Mouse (Mus musculus) hindbrain, embryonic 11.5 days (tissue): ENCODE measurements at regions not wholly inside any gene's neighbourhood (a gene's known extent, or its start where the extent isn't known, plus 50 kb on each side); places are given as distances from the start of the nearest gene placed in this dataset.

Experiments
- ATAC-seq: fragments of 200-750 bp; cut with Nextera tagmentation; 2 replicates; pipeline ENCODE4 v1.8.0; 2017; ENCODE audit warnings: mild to moderate bottlenecking, moderate TSS enrichment, moderate library complexity; ENCODE audit not compliant: low FRiP score
- DNase-seq: peaks from one replicate; pipeline ENCODE4 v3.0.0-alpha.2; 2015; ENCODE audit warnings: low spot score
- H3K27ac ChIP-seq: fragments of 300-500 bp; sonication (generic); 2 replicates; pipeline ENCODE4 v1.5.1; 2014; ENCODE audit warnings: mild to moderate bottlenecking, low read depth, low read length
- H3K27me3 ChIP-seq: fragments of 300-500 bp; sonication (generic); 2 replicates; pipeline ENCODE4 v1.6.1; 2014; ENCODE audit warnings: mild to moderate bottlenecking, low read length, moderate library complexity, mixed read lengths; ENCODE audit not compliant: control insufficient read depth, insufficient read depth
- H3K36me3 ChIP-seq: fragments of 300-500 bp; sonication (generic); 2 replicates; pipeline ENCODE4 v1.6.1; 2014; ENCODE audit warnings: mild to moderate bottlenecking, low read length, moderate library complexity, mixed read lengths; ENCODE audit not compliant: control insufficient read depth, insufficient read depth
- H3K4me1 ChIP-seq: fragments of 300-500 bp; sonication (generic); replicated peaks from 2 replicates; pipeline ENCODE4 v1.6.1; 2014; ENCODE audit warnings: low read length, mixed read lengths; ENCODE audit not compliant: control insufficient read depth, insufficient read depth
- H3K4me2 ChIP-seq: fragments of 300-500 bp; sonication (generic); replicated peaks from 2 replicates; pipeline ENCODE4 v1.6.1; 2014; ENCODE audit warnings: mild to moderate bottlenecking, low read depth, low read length
- H3K4me3 ChIP-seq: fragments of 300-500 bp; sonication (generic); 2 replicates; pipeline ENCODE4 v1.5.1; 2014; ENCODE audit warnings: low read depth, low read length
- H3K9ac ChIP-seq: fragments of 300-500 bp; sonication (generic); 2 replicates; pipeline ENCODE4 v1.6.1; 2014; ENCODE audit warnings: low read depth, low read length
- H3K9me3 ChIP-seq: fragments of 300-500 bp; sonication (generic); 2 replicates; pipeline ENCODE4 v1.6.1; 2016; ENCODE audit warnings: low read length; ENCODE audit not compliant: control insufficient read depth
- WGBS: fragments of 180-500 bp; shearing (Covaris S2); extraction: QIAGEN DNeasy Blood & Tissue Kit; methylation state at CpG from one replicate; pipeline ENCODE4 v1.1.7; 2014; 5-methylcytosine and 5-hydroxymethylcytosine counted together

GRCm38 (mm10) chr17:40455920-40456319 is 63.9 kb upstream of the Esp8 start:
- Histone ChIP-seq H3K4me3 (no peak overlapping the region), H3K9ac (no peak overlapping the region), H3K9me3 (no peaks in the 10 kb centered on the region), H3K36me3 (no peaks in the 10 kb centered on the region), H3K4me1 (no peaks in the 10 kb centered on the region), H3K27ac (no peak overlapping the region), H3K4me2 (no peak overlapping the region), H3K27me3 (no peaks in the 10 kb centered on the region)
- ATAC-seq = no peak
- WGBS = 59% methylated on average over 1 of the region's 1 CpGs
- no peak for DNase-seq

- Histone ChIP-seq H3K4me3 (no peak overlapping the region), H3K36me3 (no peaks in the 10 kb centered on the region), H3K4me1 (no peaks in the 10 kb centered on the region), H3K27me3 (no peaks in the 10 kb centered on the region), H3K9ac (no peak overlapping the region), H3K4me2 (no peak overlapping the region), H3K9me3 (no peaks in the 10 kb centered on the region), H3K27ac (no peak overlapping the region)
- ATAC-seq (no peak), DNase-seq (peak; percentile 6)
- 46% methylated on average over 1 of the region's 1 CpGs for WGBS
Measured at GRCm38 (mm10) chr17:40430446-40430845, 89.4 kb upstream of the Esp8 start.

- Histone ChIP-seq H3K4me1 (no peaks in the 10 kb centered on the region), H3K27ac (no peak overlapping the region), H3K9me3 (no peaks in the 10 kb centered on the region), H3K36me3 (no peaks in the 10 kb centered on the region), H3K9ac (no peak overlapping the region), H3K4me3 (no peak overlapping the region), H3K27me3 (no peaks in the 10 kb centered on the region), H3K4me2 (no peak overlapping the region)
- ATAC-seq (no peak), DNase-seq (no peak)
- WGBS = 82% methylated on average over 11 of the region's 11 CpGs
Measured at GRCm38 (mm10) chr17:40418651-40419050, 99.6 kb upstream of the Crisp1 start.

GRCm38 (mm10) chr17:40384567-40384966 is 65.6 kb upstream of the Crisp1 start:
- Histone ChIP-seq H3K27me3 (no peaks in the 10 kb centered on the region), H3K27ac (no peak overlapping the region), H3K4me1 (no peaks in the 10 kb centered on the region), H3K36me3 (no peaks in the 10 kb centered on the region), H3K9me3 (no peaks in the 10 kb centered on the region), H3K9ac (no peak overlapping the region), H3K4me2 (no peak overlapping the region), H3K4me3 (no peak overlapping the region)
- 54% methylated on average over 1 of the region's 1 CpGs for WGBS
- no peak for ATAC-seq
- no peak for DNase-seq

- H3K4me2 ChIP-seq = no peak overlapping the region
- H3K27ac ChIP-seq = no peak overlapping the region
- no peaks in the 10 kb centered on the region for H3K27me3 ChIP-seq
- no peak for ATAC-seq
- no peaks in the 10 kb centered on the region for H3K4me1 ChIP-seq
- no peak for DNase-seq
- H3K4me3 ChIP-seq = no peak overlapping the region
- no peak overlapping the region for H3K9ac ChIP-seq
- H3K9me3 ChIP-seq = no peaks in the 10 kb centered on the region
- no peaks in the 10 kb centered on the region for H3K36me3 ChIP-seq
Measured at GRCm38 (mm10) chr17:40372747-40373146, 53.7 kb upstream of the Crisp1 start.
